Mouse (Mus musculus): ENCODE measurements around the gene Etnppl. TPM values are rescaled to one million over a fixed set of nuclear protein-coding genes. Genes with fewer than 3 reads are reported as not detected.

Gene Etnppl
- total and polyA plus RNA-seq, 3 experiments, result not detected

DNA sequence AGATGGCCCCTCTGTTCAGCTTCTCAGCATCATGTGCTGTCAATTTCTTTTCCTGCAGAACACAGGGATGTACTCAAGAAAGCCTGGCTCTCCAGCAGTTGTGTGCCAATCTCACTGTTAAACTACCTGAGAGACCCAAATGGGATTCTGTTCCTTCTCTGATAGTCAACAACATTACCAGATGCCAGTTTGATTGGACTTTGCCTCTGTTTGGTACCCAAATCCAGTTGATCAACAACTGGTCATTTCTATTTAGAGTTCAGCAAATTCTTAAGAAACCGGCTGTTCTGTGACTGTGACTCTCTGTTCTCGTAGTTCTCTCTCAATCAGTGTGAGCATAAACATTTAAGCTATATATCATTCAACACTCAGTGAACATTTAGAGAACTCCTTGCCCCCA, 64.0 kb downstream of the Etnppl start:
- no peak for DNase-seq (ENCODE audit: low read depth, low spot score)
- Histone ChIP-seq H3K9ac (ENCODE audit: control insufficient read depth, low read depth, low read length, poor library complexity, severe bottlenecking) (no peak overlapping the region), H3K36me3 (ENCODE audit: control insufficient read depth in 1 of 2, insufficient read depth in 2 of 2, low read length in 2 of 2) (no peaks in the 10 kb centered on the region), H3K4me1 (ENCODE audit: control insufficient read depth in 1 of 2, insufficient read depth in 2 of 2, low read length in 2 of 2) (no peaks in the 10 kb centered on the region), H3K27me3 (ENCODE audit: control insufficient read depth in 1 of 2, insufficient read depth in 2 of 2, low read length in 2 of 2) (no peaks in the 10 kb centered on the region), H3K4me3 (ENCODE audit: control insufficient read depth in 1 of 2, insufficient read depth in 1 of 2, low read depth in 2 of 2, low read length in 2 of 2) (no peak overlapping the region), H3K9me3 (replicated peaks; ENCODE audit: insufficient read depth, low read length) (no peaks in the 10 kb centered on the region), H3K27ac (ENCODE audit: control insufficient read depth, low read depth, low read length) (no peak overlapping the region), H3K79me2 (ENCODE audit: control insufficient read depth, insufficient read depth, low read length, poor library complexity) (no peaks in the 10 kb centered on the region)
- TF ChIP-seq CHD2 (IDR thresholded peaks at IDR 0.05; ENCODE audit: low read length), result no peak
- TF ChIP-seq NELFE (IDR thresholded peaks at IDR 0.05; ENCODE audit: low read depth, low read length), result no peak
- no peak for TF ChIP-seq MYC (IDR thresholded peaks at IDR 0.05; ENCODE audit: low read depth, low read length)
- no peak for TF ChIP-seq MEF2A (IDR thresholded peaks at IDR 0.05; ENCODE audit: extremely low read depth, insufficient replicate concordance, low read depth, low read length, poor library complexity, severe bottlenecking)
- no peak for TF ChIP-seq MAX (IDR thresholded peaks at IDR 0.05; ENCODE audit: low read length)
- TF ChIP-seq TAL1 (IDR thresholded peaks at IDR 0.05; ENCODE audit: low read length), result no peak
- no peak for TF ChIP-seq TBP (IDR thresholded peaks at IDR 0.05; ENCODE audit: low read depth, low read length)
- TF ChIP-seq RCOR1 (IDR thresholded peaks at IDR 0.05; ENCODE audit: low read depth, low read length), result no peak
- TF ChIP-seq ZNF384 (IDR thresholded peaks at IDR 0.05; ENCODE audit: low read depth, low read length), result no peak
- no peak for TF ChIP-seq SMC3 (IDR thresholded peaks at IDR 0.05; ENCODE audit: low read depth, low read length)
- no peak for TF ChIP-seq TCF12 (IDR thresholded peaks at IDR 0.05; ENCODE audit: low read depth, low read length)

GRCm38 (mm10) chr3:130682183-130682582, 64.9 kb downstream of the Etnppl start:
- H3K4me3 ChIP-seq (ENCODE audit: control insufficient read depth in 1 of 2, insufficient read depth in 1 of 2, low read depth in 2 of 2, low read length in 2 of 2), result no peak overlapping the region
- H3K36me3 ChIP-seq (ENCODE audit: control insufficient read depth in 1 of 2, insufficient read depth in 2 of 2, low read length in 2 of 2), result no peaks in the 10 kb centered on the region
- no peaks in the 10 kb centered on the region for H3K27me3 ChIP-seq (ENCODE audit: control insufficient read depth in 1 of 2, insufficient read depth in 2 of 2, low read length in 2 of 2)
- no peaks in the 10 kb centered on the region for H3K4me1 ChIP-seq (ENCODE audit: control insufficient read depth in 1 of 2, insufficient read depth in 2 of 2, low read length in 2 of 2)
- TF ChIP-seq NELFE (IDR thresholded peaks at IDR 0.05; ENCODE audit: low read depth, low read length) (no peak), UBTF (IDR thresholded peaks at IDR 0.05; ENCODE audit: borderline replicate concordance, insufficient read depth, low read depth, low read length) (no peak), CTCF (IDR thresholded peaks at IDR 0.05 in 2 of 3, conservative IDR thresholded peaks at IDR 0.05 in 1 of 3; ENCODE audit: control insufficient read depth in 1 of 3, insufficient read depth in 1 of 3, low read depth in 2 of 3, low read length in 3 of 3, poor library complexity in 1 of 3, severe bottlenecking in 1 of 3) (no peak)
- DNase-seq (ENCODE audit: low read depth, low spot score), result no peak
- H3K27ac ChIP-seq (ENCODE audit: control insufficient read depth, low read depth, low read length), result no peak overlapping the region
- H3K9ac ChIP-seq (ENCODE audit: control insufficient read depth, low read depth, low read length, poor library complexity, severe bottlenecking), result no peak overlapping the region
- no peaks in the 10 kb centered on the region for H3K79me2 ChIP-seq (ENCODE audit: control insufficient read depth, insufficient read depth, low read length, poor library complexity)
- no peaks in the 10 kb centered on the region for H3K9me3 ChIP-seq (replicated peaks; ENCODE audit: insufficient read depth, low read length)

GRCm38 (mm10) chr3:130683836-130684235, 66.6 kb downstream of the Etnppl start:
- no peak for TF ChIP-seq JUND (IDR thresholded peaks at IDR 0.05; ENCODE audit: low read depth, low read length)
- no peak for TF ChIP-seq EP300 (IDR thresholded peaks at IDR 0.05; ENCODE audit: low read depth in 1 of 2, low read length in 2 of 2)
- no peak for TF ChIP-seq SIN3A (IDR thresholded peaks at IDR 0.05; ENCODE audit: low read length)
- TF ChIP-seq MXI1 (IDR thresholded peaks at IDR 0.05; ENCODE audit: low read depth, low read length), result no peak
- no peak for TF ChIP-seq MAZ (IDR thresholded peaks at IDR 0.05; ENCODE audit: low read depth, low read length)
- TF ChIP-seq MYC (IDR thresholded peaks at IDR 0.05; ENCODE audit: low read depth, low read length), result no peak
- TF ChIP-seq CHD2 (IDR thresholded peaks at IDR 0.05; ENCODE audit: low read length), result no peak
- Histone ChIP-seq H3K27me3 (ENCODE audit: control insufficient read depth in 1 of 2, insufficient read depth in 2 of 2, low read length in 2 of 2) (no peaks in the 10 kb centered on the region), H3K79me2 (ENCODE audit: control insufficient read depth, insufficient read depth, low read length, poor library complexity) (no peaks in the 10 kb centered on the region), H3K36me3 (ENCODE audit: control insufficient read depth in 1 of 2, insufficient read depth in 2 of 2, low read length in 2 of 2) (no peaks in the 10 kb centered on the region), H3K4me3 (ENCODE audit: control insufficient read depth in 1 of 2, insufficient read depth in 1 of 2, low read depth in 2 of 2, low read length in 2 of 2) (no peak overlapping the region), H3K9me3 (replicated peaks; ENCODE audit: insufficient read depth, low read length) (no peaks in the 10 kb centered on the region), H3K27ac (ENCODE audit: control insufficient read depth, low read depth, low read length) (no peak overlapping the region), H3K9ac (ENCODE audit: control insufficient read depth, low read depth, low read length, poor library complexity, severe bottlenecking) (no peak overlapping the region), H3K4me1 (ENCODE audit: control insufficient read depth in 1 of 2, insufficient read depth in 2 of 2, low read length in 2 of 2) (no peaks in the 10 kb centered on the region)
- DNase-seq (ENCODE audit: low read depth, low spot score), result no peak
